Mouse (Mus musculus) intestine, embryonic 16.5 days (tissue): Measurements from ENCODE around the gene Cdh16. TPM values are rescaled to one million over a fixed set of nuclear protein-coding genes. Genes with fewer than 3 reads are reported as not detected.
"Not testable (repeated sequence)": the region's sequence is repeated elsewhere in the genome, so short reads cannot be mapped to it uniquely, and the experiment has no call there.

Experiments used
- ATAC-seq: fragments of 200-750 bp; cut with Nextera tagmentation; 2 replicates; pipeline ENCODE4 v1.8.0; 2017; ENCODE audit warnings: moderate TSS enrichment, moderate library complexity
- H3K27ac ChIP-seq: fragments of 300-500 bp; sonication (generic); 2 replicates; pipeline ENCODE4 v1.5.1; 2014; ENCODE audit warnings: mild to moderate bottlenecking, low read length
- H3K27me3 ChIP-seq: fragments of 300-500 bp; sonication (generic); replicated peaks from 2 replicates; pipeline ENCODE4 v1.6.1; 2014; ENCODE audit warnings: low read length, control low read depth, mixed read lengths; ENCODE audit not compliant: control insufficient read depth, insufficient read depth
- H3K36me3 ChIP-seq: fragments of 300-500 bp; sonication (generic); 2 replicates; pipeline ENCODE4 v1.6.1; 2014; ENCODE audit warnings: low read length, control low read depth; ENCODE audit not compliant: control insufficient read depth, insufficient read depth
- H3K4me1 ChIP-seq: fragments of 300-500 bp; sonication (generic); 2 replicates; pipeline ENCODE4 v1.6.1; 2014; ENCODE audit warnings: low read length, control low read depth, mixed read lengths; ENCODE audit not compliant: control insufficient read depth, insufficient read depth
- H3K4me2 ChIP-seq: fragments of 300-500 bp; sonication (generic); 2 replicates; pipeline ENCODE4 v1.6.1; 2014; ENCODE audit warnings: low read depth, low read length, control low read depth
- H3K4me3 ChIP-seq: fragments of 300-500 bp; sonication (generic); 2 replicates; pipeline ENCODE4 v1.5.1; 2014; ENCODE audit warnings: mild to moderate bottlenecking, low read length
- H3K9ac ChIP-seq: fragments of 300-500 bp; sonication (generic); 2 replicates; pipeline ENCODE4 v1.6.1; 2014; ENCODE audit warnings: low read depth, low read length
- H3K9me3 ChIP-seq: fragments of 300-500 bp; sonication (generic); 2 replicates; pipeline ENCODE4 v1.6.1; 2016; ENCODE audit warnings: low read length, control low read depth; ENCODE audit not compliant: control insufficient read depth
- WGBS: fragments of 180-500 bp; shearing (Covaris S2); extraction: QIAGEN DNeasy Blood & Tissue Kit; methylation state at CpG from one replicate; pipeline ENCODE4 v1.1.7; 2014; 5-methylcytosine and 5-hydroxymethylcytosine counted together
- polyA plus RNA-seq: library from polyadenylated mRNA; unstranded; fragments of >200 nt; fragmentation: Nextera tagmentation; extraction: Ambion mirVana; gene quantifications from 2 replicates; pipeline ENCODE4 v1.2.1, GENCODE M21; 2015

Gene Cdh16
- polyA plus RNA-seq = 0.31 and 0.36 TPM in 2 replicates

DNA sequence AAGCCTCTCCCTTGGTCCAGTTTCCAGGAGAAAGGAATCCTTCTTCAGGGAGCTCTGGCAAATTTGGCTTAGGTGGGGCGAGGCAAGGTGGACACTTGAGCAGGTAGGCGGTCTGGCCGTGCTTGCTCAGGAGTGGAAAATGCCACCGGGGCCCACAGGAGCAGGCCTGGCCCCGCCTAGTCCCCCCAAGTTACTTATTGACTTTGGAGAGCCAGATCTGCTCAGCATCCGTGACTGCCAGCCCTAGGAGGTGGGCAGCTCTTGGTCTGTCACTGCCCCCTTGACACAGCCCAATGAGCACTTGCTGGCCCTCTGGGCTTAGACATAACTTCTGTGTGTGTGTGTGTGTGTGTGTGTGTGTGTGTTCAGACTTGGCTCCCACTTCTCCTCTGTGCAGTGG, at the start of gene Cdh16:
Cdh16 (minus strand) TSS at position 236 of the 400 bp plus-strand sequence.
- Histone ChIP-seq H3K4me1 (no peaks in the 10 kb centered on the region), H3K4me3 (no peak within 1 kb of the TSS), H3K9ac (no peak within 1 kb of the TSS), H3K9me3 (no peaks in the 10 kb centered on the region), H3K27ac (no peak within 1 kb of the TSS), H3K27me3 (no peaks in the 10 kb centered on the region), H3K4me2 (no peak within 1 kb of the TSS), H3K36me3 (no peaks in the 10 kb centered on the region)
- ATAC-seq = no peak
- WGBS = 59% methylated on average over 6 of the region's 6 CpGs

DNA sequence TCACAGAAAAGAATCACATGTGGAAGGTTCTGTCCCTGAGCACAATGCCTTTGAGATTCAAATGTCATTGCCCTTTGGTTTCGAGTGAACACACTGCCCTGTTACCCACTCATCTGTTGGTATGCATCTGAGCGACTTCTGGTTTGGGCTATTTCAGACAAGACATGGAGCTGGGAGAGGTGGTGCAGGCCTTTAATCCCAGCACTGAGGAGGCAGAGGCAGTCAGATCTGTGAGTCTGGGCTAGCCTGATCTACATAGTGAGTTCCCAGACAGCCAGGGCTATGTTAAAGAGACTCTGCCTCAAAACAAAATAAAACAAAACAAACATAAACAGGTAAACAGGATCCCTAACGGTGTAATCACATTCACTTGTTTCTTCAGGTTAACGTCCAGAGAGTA, 31.4 kb upstream of the Cdh16 start:
- WGBS = 74% methylated on average over 4 of the region's 4 CpGs

DNA sequence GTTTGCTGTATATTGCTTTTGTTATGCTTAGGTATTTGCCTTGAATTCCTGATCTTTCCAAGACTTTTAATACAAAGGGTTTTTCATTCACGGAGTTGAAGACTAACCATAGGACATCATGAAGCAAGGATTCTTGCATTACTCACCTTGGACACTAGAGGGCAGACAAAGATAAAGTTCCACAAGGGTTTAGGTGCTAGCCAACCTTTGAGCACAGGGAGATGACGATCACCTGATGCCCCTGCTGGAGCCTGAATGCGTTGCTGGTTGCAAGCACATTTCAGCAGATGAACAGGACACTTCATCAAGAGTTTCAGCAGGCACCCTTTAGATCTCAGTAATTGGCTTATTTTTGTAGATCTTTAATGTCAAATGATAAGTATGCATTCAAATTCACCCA, 30.8 kb upstream of the Cdh16 start:
- Histone ChIP-seq H3K27ac (no peak overlapping the region), H3K4me2 (no peak overlapping the region), H3K4me3 (no peak overlapping the region), H3K9me3 (no peaks in the 10 kb centered on the region), H3K4me1 (no peaks in the 10 kb centered on the region), H3K36me3 (no peaks in the 10 kb centered on the region), H3K27me3 (no peaks in the 10 kb centered on the region), H3K9ac (no peak overlapping the region)
- ATAC-seq = peak; percentile 91
- WGBS = 4% methylated on average over 3 of the region's 3 CpGs

More for the DNA sequence above, 31.4 kb upstream of the Cdh16 start:
- no peaks in the 10 kb centered on the region for H3K36me3 ChIP-seq
- H3K9ac ChIP-seq = no peak overlapping the region
- H3K27me3 ChIP-seq = no peaks in the 10 kb centered on the region
- ATAC-seq = peak; percentile 46; the same call in 1 of the 2 replicates
- H3K4me2 ChIP-seq = no peak overlapping the region
- no peaks in the 10 kb centered on the region for H3K9me3 ChIP-seq
- no peaks in the 10 kb centered on the region for H3K4me1 ChIP-seq
- no peak overlapping the region for H3K27ac ChIP-seq
- H3K4me3 ChIP-seq = no peak overlapping the region

DNA sequence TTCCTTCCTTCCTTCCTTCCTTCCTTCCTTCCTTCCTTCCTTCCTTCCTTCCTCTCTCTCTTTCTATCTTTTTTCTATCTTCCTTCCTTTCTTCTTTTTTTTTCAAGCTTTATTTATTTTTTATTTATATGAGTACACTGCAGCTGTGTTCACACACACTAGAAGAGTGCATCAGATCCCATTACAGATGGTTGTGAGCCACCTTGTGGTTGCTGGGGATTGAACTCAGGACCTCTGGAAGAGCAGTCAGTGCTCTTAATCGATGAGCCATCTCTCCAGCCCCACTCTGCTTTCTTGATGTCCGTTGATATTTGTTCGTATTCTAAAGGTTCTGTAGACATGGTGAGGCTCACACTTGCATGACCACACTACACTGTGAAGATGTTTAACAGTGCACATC, 20.0 kb upstream of the Cdh16 start:
- H3K27me3 ChIP-seq, H3K4me2 ChIP-seq, ATAC-seq, H3K27ac ChIP-seq, H3K9me3 ChIP-seq, H3K9ac ChIP-seq, H3K36me3 ChIP-seq, H3K4me3 ChIP-seq: not testable (repeated sequence)
- H3K4me1 ChIP-seq = peaks cover 18% of the 10 kb centered on the region
- WGBS = 75% methylated on average over 3 of the region's 3 CpGs

DNA sequence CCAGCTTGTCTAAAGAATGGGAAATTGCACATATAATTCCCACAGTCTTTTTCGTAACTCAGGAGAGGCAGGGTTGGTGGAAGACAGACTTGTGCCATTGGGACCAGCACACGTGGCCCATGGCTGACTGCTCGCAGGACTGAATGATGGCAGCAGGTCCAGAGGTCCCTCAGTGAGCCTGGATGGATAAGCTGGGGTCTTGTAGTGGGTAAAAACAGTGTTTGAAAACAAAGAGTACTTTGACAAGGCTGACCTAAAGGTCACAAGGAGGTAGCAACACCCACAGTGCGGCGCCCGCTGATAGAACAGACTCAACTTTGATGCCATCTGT, 18.1 kb upstream of the Cdh16 start:
- H3K36me3 ChIP-seq = no peaks in the 10 kb centered on the region
- WGBS = 80% methylated on average over 6 of the region's 6 CpGs
- ATAC-seq = peak; percentile 13
- H3K9me3 ChIP-seq = no peaks in the 10 kb centered on the region
- no peaks in the 10 kb centered on the region for H3K27me3 ChIP-seq
- H3K4me3 ChIP-seq = peak overlapping the region; percentile 84
- peak overlapping the region; percentile 94 for H3K4me2 ChIP-seq
- peaks cover 18% of the 10 kb centered on the region for H3K4me1 ChIP-seq
- peak overlapping the region; percentile 83 for H3K9ac ChIP-seq
- peak overlapping the region; percentile 73 for H3K27ac ChIP-seq

DNA sequence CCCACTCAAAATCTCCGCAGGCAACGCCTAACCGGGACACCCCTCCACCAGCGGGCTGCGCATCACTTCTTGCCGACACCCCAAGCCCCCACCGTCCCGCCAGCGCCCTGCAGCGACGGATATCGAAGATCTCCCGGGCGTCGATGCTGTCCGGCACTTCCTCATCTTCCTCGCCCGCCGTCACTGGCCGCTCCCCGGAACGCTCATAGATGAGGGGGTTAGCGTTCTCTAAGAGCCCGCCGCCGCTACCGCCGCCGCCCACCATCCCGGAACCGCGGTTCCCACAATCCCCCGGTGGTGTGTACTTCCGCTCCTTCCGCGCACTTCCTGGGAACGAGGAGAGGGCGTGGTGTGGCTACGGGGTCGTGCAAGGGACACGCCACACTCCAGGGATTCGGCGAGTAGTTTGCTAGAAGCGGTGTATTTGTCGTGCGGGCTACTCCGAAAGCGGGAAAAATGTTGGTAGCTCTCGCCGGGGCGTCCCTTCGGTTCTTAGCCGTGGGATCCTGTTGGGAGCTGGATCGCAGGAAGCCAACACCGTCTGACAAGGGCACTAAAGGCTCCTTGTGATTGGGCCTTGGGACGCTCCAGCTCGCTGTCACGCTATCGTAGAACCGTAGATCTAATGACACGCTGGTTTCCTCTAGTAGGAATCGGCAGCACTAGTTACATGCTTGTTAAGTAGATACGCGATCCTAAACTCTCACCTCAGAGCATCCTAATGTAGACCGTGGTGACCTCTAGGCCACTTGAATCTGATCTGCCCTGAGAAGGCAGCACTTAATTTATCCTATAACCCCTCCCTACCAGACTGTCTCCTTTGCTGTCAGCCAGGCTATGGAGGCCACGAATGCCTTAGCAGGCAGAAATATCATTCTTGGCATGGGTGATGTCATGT, 17.5 kb upstream of the Cdh16 start, which contains the start of gene Ciao2b:
Ciao2b (minus strand) TSS at position 540 of the 898 bp plus-strand sequence.
- H3K9ac ChIP-seq = peak within 1 kb of the TSS; percentile 83
- peak; percentile 97 for ATAC-seq

DNA sequence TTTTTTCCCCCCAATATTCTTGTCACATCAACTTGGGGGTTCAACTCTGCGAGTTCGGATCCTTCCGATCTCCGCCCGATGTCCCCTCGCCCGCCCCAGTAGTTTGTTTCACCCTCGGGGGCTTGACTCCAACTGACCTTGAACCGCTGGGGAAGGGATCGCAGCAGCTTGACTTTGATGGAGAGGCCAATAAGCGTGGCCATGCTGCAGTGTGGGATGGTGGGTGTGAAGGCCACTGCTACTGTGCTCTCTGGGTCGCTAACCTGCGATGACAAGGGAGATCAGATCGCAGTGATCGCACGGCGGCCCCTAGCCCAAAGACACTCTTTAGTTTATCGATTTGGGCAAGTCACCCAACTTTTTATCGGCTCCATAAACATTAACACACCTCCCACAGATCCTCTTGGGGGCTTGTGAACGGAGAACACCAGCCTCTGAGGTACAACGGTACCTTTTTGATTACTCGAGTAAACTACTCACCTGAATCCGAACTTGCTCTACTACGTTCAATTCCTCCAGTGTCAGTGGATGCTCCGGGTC, 16.7 kb upstream of the Cdh16 start:
- Histone ChIP-seq H3K27ac (peak overlapping the region; percentile 28; the same call in 1 of the 2 replicates), H3K4me3 (peak overlapping the region; percentile 84)
- no peak for ATAC-seq

More for the DNA sequence above, 17.5 kb upstream of the Cdh16 start, which contains the start of gene Ciao2b:
- H3K27me3 ChIP-seq = no peaks in the 10 kb centered on the region
- H3K4me1 ChIP-seq = peaks cover 18% of the 10 kb centered on the region
- H3K36me3 ChIP-seq = no peaks in the 10 kb centered on the region
- H3K9me3 ChIP-seq = no peaks in the 10 kb centered on the region
- H3K4me3 ChIP-seq = peak within 1 kb of the TSS; percentile 84
- H3K27ac ChIP-seq = peak within 1 kb of the TSS; percentile 73
- WGBS = under 1% methylated on average over 66 of the region's 66 CpGs
- H3K4me2 ChIP-seq = peak within 1 kb of the TSS; percentile 94

DNA sequence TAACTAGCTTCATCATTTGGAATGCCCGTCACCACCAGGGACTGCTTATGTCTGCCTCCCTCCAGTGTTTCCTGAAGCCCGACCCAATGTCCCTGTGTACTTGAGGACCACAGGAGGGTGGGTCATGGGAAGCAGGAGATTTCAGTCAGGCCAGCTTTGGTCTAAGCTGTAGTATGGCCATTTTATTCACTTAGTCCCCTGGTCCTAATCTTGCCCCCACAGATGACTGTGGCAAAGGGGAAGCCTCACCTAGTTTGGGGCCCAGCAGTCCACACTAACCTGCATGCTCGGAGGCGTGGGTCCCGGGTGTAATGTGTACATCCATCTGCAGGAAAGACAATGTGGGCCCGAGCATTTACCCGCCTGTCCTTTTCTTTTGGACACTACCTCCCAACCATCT, 16.0 kb upstream of the Cdh16 start:
- H3K9me3 ChIP-seq = no peaks in the 10 kb centered on the region
- no peak for ATAC-seq

More for the DNA sequence above, 16.7 kb upstream of the Cdh16 start:
- H3K36me3 ChIP-seq = no peaks in the 10 kb centered on the region
- no peaks in the 10 kb centered on the region for H3K27me3 ChIP-seq
- no peaks in the 10 kb centered on the region for H3K9me3 ChIP-seq
- peaks cover 18% of the 10 kb centered on the region for H3K4me1 ChIP-seq
- H3K9ac ChIP-seq = peak overlapping the region; percentile 83
- WGBS = 7% methylated on average over 25 of the region's 25 CpGs
- peak overlapping the region; percentile 94 for H3K4me2 ChIP-seq

DNA sequence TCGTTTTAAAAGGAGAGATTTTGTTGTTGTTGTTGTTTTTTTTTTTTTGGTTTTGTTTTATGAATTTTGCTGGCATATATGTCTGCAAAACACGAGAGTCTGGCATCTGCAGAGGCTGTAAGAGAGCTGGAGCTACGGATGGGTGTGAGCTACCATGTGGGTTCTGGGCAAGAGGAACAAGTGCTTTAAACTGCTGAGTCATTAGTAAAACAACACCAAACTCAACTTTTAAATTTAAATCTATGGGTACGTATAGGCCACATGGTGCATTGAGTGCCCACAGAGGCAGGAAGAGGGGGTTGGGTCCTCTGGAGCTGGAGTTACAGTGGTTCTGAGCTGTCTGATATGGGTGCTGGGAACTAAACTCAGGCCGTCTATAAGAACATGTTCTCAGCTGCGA, 13.8 kb upstream of the Cdh16 start:
- no peak overlapping the region for H3K27ac ChIP-seq
- peaks cover 18% of the 10 kb centered on the region for H3K4me1 ChIP-seq
- H3K4me3 ChIP-seq = no peak overlapping the region
- no peaks in the 10 kb centered on the region for H3K36me3 ChIP-seq
- no peak overlapping the region for H3K4me2 ChIP-seq
- H3K9ac ChIP-seq = no peak overlapping the region
- no peaks in the 10 kb centered on the region for H3K9me3 ChIP-seq
- ATAC-seq = no peak
- 88% methylated on average over 6 of the region's 6 CpGs for WGBS
- no peaks in the 10 kb centered on the region; the same call in 1 of the 2 replicates for H3K27me3 ChIP-seq

More for the DNA sequence above, 16.0 kb upstream of the Cdh16 start:
- no peaks in the 10 kb centered on the region for H3K36me3 ChIP-seq
- H3K4me1 ChIP-seq = peaks cover 18% of the 10 kb centered on the region
- 77% methylated on average over 7 of the region's 7 CpGs for WGBS
- peak overlapping the region; percentile 83 for H3K9ac ChIP-seq
- no peaks in the 10 kb centered on the region for H3K27me3 ChIP-seq
- H3K4me2 ChIP-seq = peak overlapping the region; percentile 94
- peak overlapping the region; percentile 84 for H3K4me3 ChIP-seq
- no peak overlapping the region for H3K27ac ChIP-seq
